Mouse (Mus musculus) intestine, postnatal 0 days (tissue): ENCODE measurements around the gene Mlec. TPM values are rescaled to one million over a fixed set of nuclear protein-coding genes. Genes with fewer than 3 reads are reported as not detected.
A peak's percentile ranks its signal among the peaks of the same experiment; 100 is the strongest.

ENCODE experiments used
- ATAC-seq: fragments of 200-750 bp; cut with Nextera tagmentation; 2 replicates; pipeline ENCODE4 v1.8.0; 2017; ENCODE audit warnings: mild to moderate bottlenecking, moderate TSS enrichment, moderate library complexity
- H3K27ac ChIP-seq: fragments of 300-500 bp; sonication (generic); 2 replicates; pipeline ENCODE4 v1.5.1; 2014; ENCODE audit warnings: mild to moderate bottlenecking, low read depth, low read length, moderate library complexity
- H3K27me3 ChIP-seq: fragments of 300-500 bp; sonication (generic); replicated peaks from 2 replicates; pipeline ENCODE4 v1.6.1; 2014; ENCODE audit warnings: low read length, mixed read lengths; ENCODE audit not compliant: control insufficient read depth, insufficient read depth
- H3K36me3 ChIP-seq: fragments of 300-500 bp; sonication (generic); 2 replicates; pipeline ENCODE4 v1.6.1; 2014; ENCODE audit warnings: mild to moderate bottlenecking, moderate library complexity; ENCODE audit not compliant: control insufficient read depth, insufficient read depth
- H3K4me1 ChIP-seq: fragments of 300-500 bp; sonication (generic); replicated peaks from 2 replicates; pipeline ENCODE4 v1.6.1; 2014; ENCODE audit warnings: antibody characterized with exemption, low read length, mixed read lengths; ENCODE audit not compliant: control insufficient read depth, insufficient read depth
- H3K4me2 ChIP-seq: fragments of 300-500 bp; sonication (generic); replicated peaks from 2 replicates; pipeline ENCODE4 v1.6.1; 2014; ENCODE audit warnings: low read depth, mild to moderate bottlenecking, moderate library complexity
- H3K4me3 ChIP-seq: fragments of 300-500 bp; sonication (generic); 2 replicates; pipeline ENCODE4 v1.5.1; 2014; ENCODE audit warnings: low read depth, low read length
- H3K9ac ChIP-seq: fragments of 300-500 bp; sonication (generic); 2 replicates; pipeline ENCODE4 v1.6.1; 2014; ENCODE audit warnings: mild to moderate bottlenecking, low read depth, low read length
- H3K9me3 ChIP-seq: fragments of 300-500 bp; sonication (generic); 2 replicates; pipeline ENCODE4 v1.6.1; 2016; ENCODE audit warnings: mixed run types; ENCODE audit not compliant: control insufficient read depth
- CTCF ChIP-seq: sonication (generic); IDR thresholded peaks from 2 replicates; pipeline ENCODE4 v1.5.1; 2016; ENCODE audit warnings: low read depth, mild to moderate bottlenecking, control low read depth, antibody characterized with exemption, moderate library complexity
- WGBS: fragments of 180-500 bp; shearing (Covaris S2); extraction: QIAGEN DNeasy Blood & Tissue Kit; methylation state at CpG from one replicate; pipeline ENCODE4 v1.1.7; 2014; 5-methylcytosine and 5-hydroxymethylcytosine counted together
- polyA plus RNA-seq: library from polyadenylated mRNA; unstranded; fragments of >200 nt; fragmentation: Nextera tagmentation; extraction: Ambion mirVana; gene quantifications from 2 replicates; pipeline ENCODE4 v1.2.1, GENCODE M21; 2015

Mlec gene
- polyA plus RNA-seq, 1 experiment from 2014 or later = 56.7 TPM

GRCm38 (mm10) chr5:115148378-115148777 is 9.6 kb downstream of the Mlec start:
- ATAC-seq = no peak
- no peak for TF ChIP-seq CTCF
- Histone ChIP-seq H3K27ac (no peak overlapping the region), H3K9ac (no peak overlapping the region), H3K4me1 (no peaks in the 10 kb centered on the region), H3K9me3 (no peaks in the 10 kb centered on the region), H3K27me3 (no peaks in the 10 kb centered on the region), H3K36me3 (peaks cover 65% of the 10 kb centered on the region), H3K4me3 (no peak overlapping the region), H3K4me2 (no peak overlapping the region)
- WGBS = 84% methylated on average over 8 of the region's 8 CpGs

- H3K4me1 ChIP-seq = no peaks in the 10 kb centered on the region
- H3K9ac ChIP-seq = no peak overlapping the region
- H3K27ac ChIP-seq = peak overlapping the region; percentile 54
- no peak overlapping the region for H3K4me2 ChIP-seq
- ATAC-seq = peak; percentile 61
- H3K9me3 ChIP-seq = no peaks in the 10 kb centered on the region
- TF ChIP-seq CTCF = no peak
- peaks cover 66% of the 10 kb centered on the region for H3K36me3 ChIP-seq
- H3K4me3 ChIP-seq = no peak overlapping the region
- H3K27me3 ChIP-seq = no peaks in the 10 kb centered on the region
- WGBS = 43% methylated on average over 3 of the region's 3 CpGs
Observed at GRCm38 (mm10) chr5:115147388-115147787, 10.6 kb downstream of the Mlec start.

- H3K27ac ChIP-seq = no peak overlapping the region
- no peaks in the 10 kb centered on the region for H3K4me1 ChIP-seq
- no peaks in the 10 kb centered on the region for H3K27me3 ChIP-seq
- no peaks in the 10 kb centered on the region for H3K9me3 ChIP-seq
- no peak overlapping the region for H3K4me3 ChIP-seq
- H3K4me2 ChIP-seq = no peak overlapping the region
- no peak for TF ChIP-seq CTCF
- H3K9ac ChIP-seq = no peak overlapping the region
- H3K36me3 ChIP-seq = peaks cover 66% of the 10 kb centered on the region
- no peak for ATAC-seq
Observed at GRCm38 (mm10) chr5:115146747-115147130, 11.2 kb downstream of the Mlec start.

GRCm38 (mm10) chr5:115145976-115146746 is 11.8 kb downstream of the Mlec start:
- Histone ChIP-seq H3K36me3 (peaks cover 66% of the 10 kb centered on the region), H3K9me3 (no peaks in the 10 kb centered on the region), H3K27ac (no peak overlapping the region), H3K4me1 (no peaks in the 10 kb centered on the region), H3K27me3 (no peaks in the 10 kb centered on the region), H3K4me3 (no peak overlapping the region), H3K9ac (no peak overlapping the region), H3K4me2 (no peak overlapping the region)
- TF ChIP-seq CTCF = no peak
- WGBS = 79% methylated on average over 6 of the region's 6 CpGs
- no peak for ATAC-seq

- H3K27ac ChIP-seq = peak overlapping the region; percentile 7; the same call in 1 of the 2 replicates
- H3K36me3 ChIP-seq = peaks cover 60% of the 10 kb centered on the region
- no peak overlapping the region for H3K9ac ChIP-seq
- ATAC-seq = no peak
- WGBS = 82% methylated on average over 11 of the region's 11 CpGs
- H3K4me1 ChIP-seq = no peaks in the 10 kb centered on the region
- no peak overlapping the region for H3K4me2 ChIP-seq
- no peaks in the 10 kb centered on the region for H3K27me3 ChIP-seq
- TF ChIP-seq CTCF = no peak
- no peaks in the 10 kb centered on the region for H3K9me3 ChIP-seq
- H3K4me3 ChIP-seq = no peak overlapping the region
Observed at GRCm38 (mm10) chr5:115145253-115145968, 12.6 kb downstream of the Mlec start.

GRCm38 (mm10) chr5:115144471-115144870 is 13.5 kb downstream of the Mlec start:
- no peak overlapping the region for H3K9ac ChIP-seq
- 80% methylated on average over 6 of the region's 6 CpGs for WGBS
- H3K4me3 ChIP-seq = no peak overlapping the region
- TF ChIP-seq CTCF = no peak
- peaks cover 51% of the 10 kb centered on the region for H3K36me3 ChIP-seq
- H3K4me2 ChIP-seq = no peak overlapping the region
- no peaks in the 10 kb centered on the region for H3K4me1 ChIP-seq
- no peaks in the 10 kb centered on the region for H3K9me3 ChIP-seq
- H3K27me3 ChIP-seq = no peaks in the 10 kb centered on the region
- ATAC-seq = no peak
- no peak overlapping the region for H3K27ac ChIP-seq
